Mouse (Mus musculus) lung, postnatal 0 days (tissue): ENCODE measurements around the gene Mllt3.

Source experiments
- CTCF ChIP-seq: IDR thresholded peaks from 2 replicates; pipeline ENCODE4 v1.5.1; 2016; ENCODE audit warnings: antibody characterized with exemption, mild to moderate bottlenecking
- EP300 ChIP-seq: IDR thresholded peaks from 2 replicates; pipeline ENCODE4 v1.6.1; 2016; ENCODE audit warnings: antibody characterized with exemption, mild to moderate bottlenecking, control low read depth

GRCm38 (mm10) chr4:88023567-88023966 lies 9.6 kb downstream of the Mllt3 start:
- TF ChIP-seq CTCF, result no peak
- TF ChIP-seq EP300, result no peak
